Mouse (Mus musculus): ENCODE measurements around the gene Upk3b.
"Not testable (repeated sequence)": the region's sequence is repeated elsewhere in the genome, so short reads cannot be mapped to it uniquely, and the experiment has no call there.

Upk3b gene

DNA sequence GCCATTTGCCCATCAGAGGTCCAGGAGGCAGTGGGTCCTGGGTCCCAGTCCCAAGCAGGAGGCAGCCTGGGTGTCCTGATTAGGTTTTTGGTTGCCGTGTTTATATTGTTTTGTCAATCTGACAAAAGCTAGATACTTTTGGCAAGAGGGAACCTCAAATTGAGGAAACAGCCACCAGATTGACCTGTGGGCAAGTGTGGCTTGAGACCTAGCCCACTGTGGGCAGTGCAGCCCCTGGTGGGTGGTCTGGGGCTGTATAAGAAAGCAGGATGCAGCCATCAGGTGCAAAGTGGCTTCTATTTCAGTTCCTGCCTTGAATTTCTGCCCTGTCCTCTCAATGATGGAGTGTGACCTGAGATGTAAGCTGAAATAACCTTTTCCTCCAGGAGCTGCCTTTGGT lies 3.0 kb upstream of the Upk3b start:
- no peak for DNase-seq

DNA sequence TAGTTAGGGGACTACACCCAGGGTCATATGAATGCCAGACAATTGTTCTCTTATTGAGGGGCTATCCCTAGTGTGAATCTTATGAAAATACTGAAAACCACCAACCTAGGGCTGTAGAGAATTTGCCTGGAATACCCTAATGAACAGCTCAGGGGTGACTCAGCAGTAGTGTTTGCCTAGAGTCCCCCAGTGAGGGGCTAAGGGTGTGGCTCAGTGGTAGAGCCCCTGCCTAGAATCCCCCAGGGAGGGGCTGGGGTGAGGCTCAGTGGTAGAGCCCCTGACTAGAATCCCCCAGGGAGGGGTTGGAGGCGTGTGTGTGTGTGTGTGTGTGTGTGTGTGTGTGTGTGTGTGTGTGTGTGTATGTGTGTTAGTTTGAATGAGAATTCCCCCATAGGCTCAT lies 1.6 kb upstream of the Upk3b start:
- DNase-seq, result no peak

GRCm38 (mm10) chr5:136040210-136040609 lies 1.9 kb downstream of the Upk3b start:
- DNase-seq, result no peak

DNA sequence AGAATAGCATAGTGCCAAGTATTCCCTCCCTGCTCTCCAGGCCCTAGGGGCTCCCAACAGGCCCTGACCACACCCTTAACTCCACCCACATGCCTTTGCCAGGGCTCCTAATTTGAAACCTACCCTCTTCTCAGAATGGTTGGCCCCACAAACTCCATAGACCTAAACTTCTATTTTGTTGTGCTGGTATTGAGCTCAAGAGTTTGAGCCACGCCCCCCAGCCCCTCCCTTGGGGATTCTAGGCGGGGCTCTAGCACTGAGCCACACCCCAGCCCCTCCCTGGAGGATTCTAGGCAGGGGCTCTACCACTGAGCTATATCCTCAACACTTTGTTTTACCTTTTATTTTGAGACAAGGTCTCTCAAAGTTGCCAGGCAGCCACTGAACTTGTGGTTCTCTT lies 3.0 kb downstream of the Upk3b start:
- no peak for DNase-seq

GRCm38 (mm10) chr5:136041666-136042065 lies 3.4 kb downstream of the Upk3b start:
- no peak for DNase-seq

DNA sequence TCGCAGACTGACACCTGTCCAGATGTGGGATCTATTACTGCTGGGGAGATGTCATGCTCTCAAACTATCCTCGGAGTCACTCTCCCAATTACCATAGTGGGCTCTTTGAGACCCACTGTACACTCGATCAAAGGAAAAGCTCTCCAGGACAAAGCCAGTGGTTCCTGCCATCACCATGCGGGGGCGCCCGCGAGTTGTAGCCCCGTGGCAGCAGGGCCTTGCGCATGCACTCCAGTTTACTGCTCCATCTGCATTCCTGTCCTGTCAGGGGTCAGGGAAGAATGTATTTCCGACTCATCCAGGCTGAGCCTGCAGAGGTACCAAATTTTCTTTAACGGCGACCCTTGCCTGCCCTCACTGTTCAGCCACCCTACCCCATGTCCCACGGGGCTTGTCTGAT lies 6.6 kb downstream of the Upk3b start:
- DNase-seq, result no peak

- DNase-seq, result peak in 1 of 2 experiments; percentile 30
Measured at GRCm38 (mm10) chr5:136045408-136045807, 7.1 kb downstream of the Upk3b start.

GRCm38 (mm10) chr5:136045987-136046386 lies 7.7 kb downstream of the Upk3b start:
- DNase-seq, result peak; percentile 80 to 88

DNA sequence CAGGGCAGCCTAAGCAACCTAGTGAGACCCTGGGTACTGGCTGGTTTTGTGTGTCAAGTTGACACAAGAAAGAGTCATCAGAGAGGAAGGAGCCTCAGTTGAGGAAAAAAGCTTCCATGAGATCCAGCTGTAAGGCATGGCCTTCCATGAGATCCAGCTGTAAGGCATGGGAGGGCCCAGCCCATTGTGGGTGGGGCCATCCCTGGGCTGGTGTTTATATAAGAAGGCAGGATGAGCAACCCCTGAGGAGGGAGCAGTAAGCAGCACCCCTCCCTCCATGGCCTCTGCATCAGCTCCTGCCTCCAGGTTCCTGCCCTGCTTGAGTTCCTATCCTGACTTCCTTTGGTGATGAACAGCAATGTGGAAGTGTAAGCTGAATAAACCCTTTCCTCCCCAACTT lies 10.2 kb downstream of the Upk3b start:
- not testable (repeated sequence) for DNase-seq

DNA sequence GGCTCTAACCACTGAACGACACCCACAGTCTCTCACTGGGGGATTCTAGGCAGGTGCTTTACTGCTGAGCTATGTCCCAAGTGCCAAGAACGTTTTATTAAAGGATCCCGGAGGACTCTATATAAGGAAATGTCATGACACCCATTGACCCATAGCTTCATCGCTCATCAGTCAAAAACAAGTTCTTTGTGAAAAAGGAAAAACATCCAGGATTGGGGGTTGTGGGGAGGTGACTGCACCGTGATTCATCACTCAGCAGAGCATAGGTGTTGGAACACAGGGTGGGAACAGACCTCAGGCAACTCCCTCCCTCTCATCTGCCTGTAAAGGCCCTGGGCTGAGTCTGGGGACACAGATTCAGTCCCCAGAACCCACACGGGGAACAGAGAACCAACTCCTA lies 11.6 kb downstream of the Upk3b start:
- DNase-seq, result no peak

DNA sequence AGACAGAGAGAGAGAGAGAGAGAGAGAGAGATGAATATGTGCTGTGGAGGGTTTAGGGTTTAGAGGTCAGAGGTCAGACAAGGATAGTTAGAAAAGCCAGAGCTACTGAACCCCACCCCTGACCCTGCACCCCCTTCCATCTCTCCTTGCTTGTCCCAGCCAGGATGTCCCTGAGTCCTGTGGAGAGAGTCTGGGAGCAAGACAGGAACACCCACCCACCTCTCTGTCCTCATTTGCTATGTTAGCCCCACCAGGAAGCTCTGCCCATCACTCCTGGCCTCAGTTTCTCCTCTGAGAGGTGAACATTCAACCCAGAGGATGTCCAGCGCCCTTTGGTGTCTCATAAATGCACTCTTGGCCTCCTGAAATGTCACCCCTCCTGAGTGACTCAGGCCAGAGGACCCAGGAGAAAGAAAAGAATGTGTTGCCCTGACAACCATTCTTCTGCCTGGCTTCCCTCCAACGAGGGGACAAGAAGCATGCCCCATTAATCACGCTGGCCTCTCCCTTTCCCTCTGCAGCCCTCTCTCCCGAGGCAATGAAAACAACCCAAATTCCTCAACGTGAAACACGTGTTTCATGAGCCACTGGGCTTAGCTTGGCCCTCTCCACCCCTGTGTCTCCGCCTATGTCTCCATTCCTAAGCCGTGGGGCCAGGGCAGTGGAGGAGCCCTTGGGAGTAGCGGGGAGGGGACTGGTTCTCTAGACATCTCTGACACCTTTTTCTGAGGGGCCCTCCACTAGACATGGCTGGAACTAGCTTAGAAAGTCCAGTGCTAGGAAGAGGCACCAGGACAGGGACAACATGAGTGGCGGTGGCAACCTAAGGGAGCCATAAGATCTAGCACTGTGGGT lies 13.2 kb downstream of the Upk3b start:
- DNase-seq, result no peak

DNA sequence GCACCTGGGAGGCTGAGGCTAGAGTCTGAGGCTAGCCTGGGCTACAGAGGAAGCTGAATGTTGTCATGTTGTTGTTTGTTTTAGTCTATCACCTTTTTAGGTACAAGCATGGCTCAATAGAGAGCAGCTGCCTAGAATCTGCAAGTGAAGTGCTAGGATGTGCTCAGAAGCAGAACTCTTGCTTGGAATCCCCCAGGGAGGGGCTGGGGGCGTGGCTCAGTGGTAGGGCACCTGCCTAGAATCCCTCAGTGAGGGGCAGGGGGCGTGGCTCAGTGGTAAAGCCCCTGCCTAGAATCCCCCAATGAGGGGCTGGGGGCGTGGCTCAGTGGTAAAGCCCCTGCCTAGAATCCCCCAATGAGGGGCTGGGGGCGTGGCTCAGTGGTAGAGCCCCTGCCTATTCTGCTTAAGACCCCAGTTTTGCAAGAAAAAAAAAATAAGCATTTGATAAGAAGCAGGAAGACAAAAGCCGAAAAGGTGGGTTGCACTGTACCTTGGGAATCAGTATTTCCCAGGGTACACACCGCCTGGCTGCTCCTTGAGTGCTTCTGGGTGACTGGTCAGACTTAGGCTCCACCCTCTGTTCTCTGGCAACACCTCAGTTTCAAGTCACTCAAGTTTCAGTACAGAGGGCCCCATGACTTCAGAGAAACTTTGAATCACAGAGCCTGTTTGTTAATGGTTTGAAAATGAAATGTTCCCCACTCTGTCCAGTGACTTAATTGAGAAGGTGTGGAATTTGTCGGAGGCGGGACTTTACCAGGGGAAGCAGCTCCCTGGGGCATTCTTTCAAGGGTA lies 14.8 kb downstream of the Upk3b start:
- no peak for DNase-seq

- no peak for DNase-seq
Measured at GRCm38 (mm10) chr5:136054301-136055077, 16.2 kb downstream of the Upk3b start, which contains the start of gene Upk3bl. TSS of gene Upk3bl (plus strand) at chr5:136054492.

DNA sequence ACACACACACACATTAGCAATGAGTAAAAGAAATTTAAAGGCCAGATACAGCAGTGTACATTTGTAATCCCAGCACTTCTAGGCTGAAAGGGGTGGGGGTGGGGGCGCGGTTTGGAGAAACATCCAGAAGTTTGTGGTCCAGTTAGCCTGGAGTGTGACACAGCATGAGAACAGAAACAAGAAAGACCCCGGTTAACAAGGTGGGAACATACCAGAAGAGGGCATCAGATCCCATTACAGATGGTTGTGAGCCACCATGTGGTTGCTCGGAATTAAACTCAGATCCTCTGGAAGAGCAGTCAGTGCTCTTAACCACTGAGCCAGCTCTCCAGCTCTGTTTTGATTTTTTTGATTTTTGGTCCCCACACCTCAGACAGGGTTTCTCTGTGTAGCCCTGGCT lies 17.8 kb downstream of the Upk3b start:
- DNase-seq, result no peak

GRCm38 (mm10) chr5:136057085-136057484 lies 18.8 kb downstream of the Upk3b start:
- no peak for DNase-seq

DNA sequence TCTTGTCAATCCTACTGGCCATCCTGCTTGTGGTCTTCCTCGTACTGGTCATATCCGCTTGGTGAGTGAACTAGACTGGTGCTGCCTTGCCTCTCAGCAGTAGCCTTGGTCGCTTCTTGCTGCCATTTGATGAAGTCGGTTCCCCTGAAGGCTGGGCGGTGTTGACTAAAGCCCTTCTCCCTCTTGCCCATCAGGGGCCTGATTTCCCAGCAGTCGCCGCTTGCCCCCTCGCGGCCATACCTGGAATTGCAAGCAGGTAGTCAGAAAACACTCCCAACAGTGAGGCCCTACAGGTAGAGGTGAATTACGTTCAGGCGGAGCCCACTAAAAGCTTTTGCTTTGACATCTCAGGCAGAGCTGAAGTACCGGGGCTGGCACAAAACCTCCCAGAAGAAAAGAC lies 23.3 kb downstream of the Upk3b start:
- DNase-seq, result peak; percentile 56 to 73

DNA sequence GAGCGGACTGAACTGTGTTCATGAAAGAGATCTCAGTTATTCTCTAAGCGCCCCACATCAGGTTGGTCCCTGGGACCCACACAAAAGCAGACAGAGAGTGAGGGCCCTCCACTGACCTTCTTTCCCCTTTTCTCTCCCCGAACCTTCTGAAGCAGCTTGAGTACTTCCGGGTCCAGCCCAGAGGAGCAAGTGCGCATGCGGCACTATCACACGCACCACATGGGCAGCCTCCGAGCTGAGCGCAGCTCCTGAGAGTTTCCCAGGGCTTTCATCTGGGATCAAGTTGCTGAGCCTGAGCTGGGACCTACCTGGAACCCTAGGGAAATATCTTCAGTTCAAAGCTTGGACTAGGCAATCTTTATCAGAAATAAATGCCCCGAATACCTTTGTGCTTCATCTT lies 25.6 kb downstream of the Upk3b start:
- DNase-seq, result no peak

DNA sequence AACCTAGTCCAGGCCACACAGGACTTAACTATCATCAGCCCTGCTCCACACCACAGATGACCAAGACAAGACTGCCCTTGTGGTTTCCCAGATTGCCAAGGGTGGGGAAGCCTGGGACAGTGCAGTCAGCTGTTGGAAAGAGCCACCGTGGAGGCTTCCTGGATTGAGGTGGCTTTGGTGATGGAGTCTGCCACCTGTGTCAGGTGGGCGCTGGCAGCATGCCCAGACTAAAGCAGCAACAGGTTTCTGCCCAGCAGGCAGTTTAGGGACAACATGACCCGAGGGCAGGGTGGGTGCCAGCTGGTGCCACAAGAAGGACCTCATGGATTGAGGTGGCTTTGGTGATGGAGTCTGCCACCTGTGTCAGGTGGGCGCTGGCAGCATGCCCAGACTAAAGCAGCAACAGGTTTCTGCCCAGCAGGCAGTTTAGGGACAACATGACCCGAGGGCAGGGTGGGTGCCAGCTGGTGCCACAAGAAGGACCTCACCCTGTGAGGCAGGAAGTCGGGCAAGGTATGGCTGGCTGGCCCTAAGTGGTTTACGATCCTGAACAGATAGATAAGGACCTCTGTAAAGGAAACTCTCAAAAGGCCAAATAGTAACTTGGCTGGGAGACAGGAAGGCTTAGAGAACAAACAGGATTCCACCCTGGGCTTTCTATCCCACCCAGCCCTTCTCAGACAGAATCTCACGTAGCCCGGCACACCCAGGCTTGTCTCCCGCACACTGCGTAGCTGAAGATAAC lies 28.3 kb downstream of the Upk3b start:
- not testable (repeated sequence) for DNase-seq

GRCm38 (mm10) chr5:136069411-136069810 lies 31.1 kb downstream of the Upk3b start:
- DNase-seq, result no peak

DNA sequence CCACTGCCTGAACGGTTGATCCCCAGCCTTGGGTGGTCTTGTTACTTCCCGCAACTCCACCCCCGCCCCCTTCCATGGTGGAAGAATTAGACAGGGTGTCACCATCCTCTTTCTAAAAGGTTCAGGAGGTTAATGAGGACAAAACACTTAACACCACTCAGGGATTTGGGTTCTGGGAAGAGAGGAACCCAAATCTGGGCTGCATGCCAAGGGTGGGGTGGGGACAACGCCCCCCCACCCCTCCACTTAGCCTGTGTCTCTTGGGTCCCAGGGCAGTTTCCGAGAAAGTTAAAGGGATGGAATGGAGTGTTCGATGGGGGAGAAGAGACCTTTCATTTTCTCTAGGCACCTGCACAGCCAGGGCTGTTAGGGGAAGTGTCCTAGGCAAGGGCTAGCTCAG lies 34.8 kb downstream of the Upk3b start:
- DNase-seq, result no peak

- DNase-seq, result no peak
Measured at GRCm38 (mm10) chr5:136073526-136073925, 35.2 kb downstream of the Upk3b start.

- DNase-seq, result no peak
Measured at GRCm38 (mm10) chr5:136075076-136075475, 36.8 kb downstream of the Upk3b start.

DNA sequence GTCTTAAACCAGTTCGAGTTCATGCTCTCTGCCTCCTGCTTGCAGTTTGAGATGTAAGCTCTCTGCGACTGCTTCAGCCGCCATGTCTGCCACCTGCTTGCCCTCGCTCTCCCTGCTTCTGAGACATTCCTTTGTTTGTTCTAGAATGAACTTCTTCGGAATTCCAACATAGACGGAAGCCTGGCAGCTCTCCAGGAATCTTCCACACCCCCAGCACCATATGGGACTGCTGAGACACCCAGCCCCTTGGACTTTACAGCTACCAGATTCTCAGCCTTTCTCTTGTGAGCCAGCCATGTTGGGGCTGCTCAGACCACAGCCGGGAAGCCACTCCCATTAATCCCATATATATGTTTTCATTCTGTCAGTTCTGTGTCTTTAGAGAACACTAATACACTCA lies 38.0 kb downstream of the Upk3b start:
- no peak for DNase-seq

Measured in cerebellum, adult 18-20 months (tissue).